Mouse (Mus musculus) stomach, embryonic 14.5 days (tissue): Measurements from ENCODE around the gene Mindy3. TPM values are rescaled to one million over a fixed set of nuclear protein-coding genes. Genes with fewer than 3 reads are reported as not detected.
"Not testable (repeated sequence)": the region's sequence is repeated elsewhere in the genome, so short reads cannot be mapped to it uniquely, and the experiment has no call there.

ENCODE experiments used
- ATAC-seq: fragments of 200-750 bp; cut with Nextera tagmentation; 2 replicates; pipeline ENCODE4 v1.8.0; 2017; ENCODE audit warnings: low read depth, moderate TSS enrichment; ENCODE audit not compliant: insufficient number of reproducible peaks, insufficient read depth, low FRiP score
- H3K27ac ChIP-seq: fragments of 300-500 bp; sonication (generic); 2 replicates; pipeline ENCODE4 v1.5.1; 2014; ENCODE audit warnings: mild to moderate bottlenecking, low read length, moderate library complexity, mixed read lengths
- H3K27me3 ChIP-seq: fragments of 300-500 bp; sonication (generic); 2 replicates; pipeline ENCODE4 v1.6.1; 2014; ENCODE audit warnings: low read length, control low read depth, mixed read lengths; ENCODE audit not compliant: control insufficient read depth, insufficient read depth
- H3K36me3 ChIP-seq: fragments of 300-500 bp; sonication (generic); 2 replicates; pipeline ENCODE4 v1.6.1; 2014; ENCODE audit warnings: mild to moderate bottlenecking, control low read depth, low read length, moderate library complexity, mixed read lengths; ENCODE audit not compliant: control insufficient read depth, insufficient read depth
- H3K4me1 ChIP-seq: fragments of 300-500 bp; sonication (generic); 2 replicates; pipeline ENCODE4 v1.6.1; 2014; ENCODE audit warnings: low read length, control low read depth, mixed read lengths; ENCODE audit not compliant: control insufficient read depth, insufficient read depth
- H3K4me2 ChIP-seq: fragments of 300-500 bp; sonication (generic); replicated peaks from 2 replicates; pipeline ENCODE4 v1.6.1; 2014; ENCODE audit warnings: low read depth, low read length, control low read depth
- H3K4me3 ChIP-seq: fragments of 300-500 bp; sonication (generic); 2 replicates; pipeline ENCODE4 v1.5.1; 2014; ENCODE audit warnings: low read depth, low read length, control low read depth
- H3K9ac ChIP-seq: fragments of 300-500 bp; sonication (generic); replicated peaks from 2 replicates; pipeline ENCODE4 v1.6.1; 2014; ENCODE audit warnings: low read depth, mild to moderate bottlenecking, control low read depth, low read length, moderate library complexity, mixed read lengths
- H3K9me3 ChIP-seq: fragments of 300-500 bp; sonication (generic); 2 replicates; pipeline ENCODE4 v1.6.1; 2016; ENCODE audit warnings: low read depth, low read length, control low read depth; ENCODE audit not compliant: control insufficient read depth
- WGBS: fragments of 180-500 bp; shearing (Covaris S2); extraction: QIAGEN DNeasy Blood & Tissue Kit; methylation state at CpG from one replicate; pipeline ENCODE4 v1.1.7; 2014; 5-methylcytosine and 5-hydroxymethylcytosine counted together
- polyA plus RNA-seq: library from polyadenylated mRNA; unstranded; fragments of >200 nt; fragmentation: Nextera tagmentation; extraction: Ambion mirVana; gene quantifications from 2 replicates; pipeline ENCODE4 v1.2.1, GENCODE M21; 2014

Mindy3 gene
- polyA plus RNA-seq = 32.5 and 33.1 TPM in 2 replicates

GRCm38 (mm10) chr2:12419262-12419655 is at the start of gene Mindy3:
TSS of gene Mindy3 (minus strand) at chr2:12419470.
- peak within 1 kb of the TSS; percentile 89 for H3K4me3 ChIP-seq
- peaks cover 5% of the 10 kb centered on the region; the same call in 1 of the 2 replicates for H3K4me1 ChIP-seq
- H3K27ac ChIP-seq = no peak within 1 kb of the TSS
- peak within 1 kb of the TSS; percentile 76 for H3K4me2 ChIP-seq
- WGBS = under 1% methylated on average over 25 of the region's 25 CpGs
- H3K9ac ChIP-seq = peak within 1 kb of the TSS; percentile 55
- ATAC-seq = peak; percentile 90
- H3K36me3 ChIP-seq = no peaks in the 10 kb centered on the region
- no peaks in the 10 kb centered on the region for H3K9me3 ChIP-seq
- no peaks in the 10 kb centered on the region for H3K27me3 ChIP-seq

DNA sequence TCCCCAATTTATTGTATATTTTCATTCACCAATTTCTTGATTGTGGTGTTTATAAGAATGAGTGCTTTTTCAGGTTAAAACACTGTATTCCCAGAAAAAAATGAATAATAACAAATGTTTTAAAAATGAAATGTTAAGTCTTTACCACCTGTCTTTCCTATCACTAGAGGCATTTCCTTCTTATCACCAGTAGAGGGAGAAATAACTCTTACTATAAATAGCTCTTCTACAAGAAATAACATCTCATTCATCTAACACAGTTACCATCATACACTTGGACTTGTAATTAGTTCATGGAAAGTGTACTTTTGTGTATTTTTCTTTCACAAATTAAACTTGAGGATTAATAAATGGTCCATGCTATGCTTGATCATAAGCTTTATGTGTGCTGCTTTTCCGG is 40.5 kb upstream of the Mindy3 start:
- Histone ChIP-seq H3K27ac (no peak overlapping the region), H3K4me2 (no peak overlapping the region), H3K36me3 (no peaks in the 10 kb centered on the region), H3K27me3 (no peaks in the 10 kb centered on the region), H3K4me3 (no peak overlapping the region), H3K9me3 (no peaks in the 10 kb centered on the region), H3K4me1 (no peaks in the 10 kb centered on the region), H3K9ac (no peak overlapping the region)
- no peak for ATAC-seq
- WGBS = 72% methylated on average over 1 of the region's 1 CpGs

GRCm38 (mm10) chr2:12450108-12450507 is 30.8 kb upstream of the Mindy3 start:
- H3K27ac ChIP-seq = no peak overlapping the region
- ATAC-seq = no peak
- H3K4me2 ChIP-seq = no peak overlapping the region
- H3K4me1 ChIP-seq = no peaks in the 10 kb centered on the region
- no peaks in the 10 kb centered on the region for H3K27me3 ChIP-seq
- no peak overlapping the region for H3K9ac ChIP-seq
- H3K9me3 ChIP-seq = no peaks in the 10 kb centered on the region
- 71% methylated on average over 3 of the region's 3 CpGs for WGBS
- H3K4me3 ChIP-seq = no peak overlapping the region
- H3K36me3 ChIP-seq = no peaks in the 10 kb centered on the region

- Histone ChIP-seq H3K36me3 (no peaks in the 10 kb centered on the region), H3K27ac (no peak overlapping the region), H3K4me2 (no peak overlapping the region), H3K4me1 (no peaks in the 10 kb centered on the region), H3K9ac (no peak overlapping the region), H3K4me3 (no peak overlapping the region), H3K9me3 (no peaks in the 10 kb centered on the region), H3K27me3 (no peaks in the 10 kb centered on the region)
- no peak for ATAC-seq
Observed at GRCm38 (mm10) chr2:12440120-12440519, 20.9 kb upstream of the Mindy3 start.

GRCm38 (mm10) chr2:12439543-12439942 is 20.3 kb upstream of the Mindy3 start:
- 29% methylated on average over 2 of the region's 2 CpGs for WGBS
- H3K27me3 ChIP-seq = no peaks in the 10 kb centered on the region
- H3K9ac ChIP-seq = no peak overlapping the region
- no peaks in the 10 kb centered on the region for H3K36me3 ChIP-seq
- H3K4me2 ChIP-seq = no peak overlapping the region
- H3K27ac ChIP-seq = no peak overlapping the region
- no peak for ATAC-seq
- H3K4me3 ChIP-seq = no peak overlapping the region
- H3K4me1 ChIP-seq = no peaks in the 10 kb centered on the region
- H3K9me3 ChIP-seq = no peaks in the 10 kb centered on the region

- Histone ChIP-seq H3K27ac (no peak overlapping the region), H3K4me2 (no peak overlapping the region), H3K9me3 (no peaks in the 10 kb centered on the region), H3K4me3 (no peak overlapping the region), H3K36me3 (no peaks in the 10 kb centered on the region), H3K27me3 (no peaks in the 10 kb centered on the region), H3K9ac (no peak overlapping the region), H3K4me1 (no peaks in the 10 kb centered on the region)
- ATAC-seq = no peak
- 79% methylated on average over 2 of the region's 2 CpGs for WGBS
Observed at GRCm38 (mm10) chr2:12438181-12438580, 18.9 kb upstream of the Mindy3 start.

GRCm38 (mm10) chr2:12432055-12432454 is 12.8 kb upstream of the Mindy3 start:
- Histone ChIP-seq H3K4me3 (no peak overlapping the region), H3K4me2 (no peak overlapping the region), H3K9me3 (no peaks in the 10 kb centered on the region), H3K36me3 (no peaks in the 10 kb centered on the region), H3K27me3 (no peaks in the 10 kb centered on the region), H3K27ac (no peak overlapping the region), H3K9ac (no peak overlapping the region), H3K4me1 (no peaks in the 10 kb centered on the region)
- 59% methylated on average over 1 of the region's 1 CpGs for WGBS
- ATAC-seq = peak; percentile 56

GRCm38 (mm10) chr2:12424374-12424773 is 5.1 kb upstream of the Mindy3 start:
- H3K36me3 ChIP-seq = no peaks in the 10 kb centered on the region
- H3K4me1 ChIP-seq = no peaks in the 10 kb centered on the region
- H3K27ac ChIP-seq = no peak overlapping the region
- H3K27me3 ChIP-seq = no peaks in the 10 kb centered on the region
- H3K4me3 ChIP-seq = no peak overlapping the region
- no peak overlapping the region for H3K9ac ChIP-seq
- WGBS = 81% methylated on average over 3 of the region's 3 CpGs
- H3K9me3 ChIP-seq = no peaks in the 10 kb centered on the region
- ATAC-seq = no peak
- no peak overlapping the region for H3K4me2 ChIP-seq

DNA sequence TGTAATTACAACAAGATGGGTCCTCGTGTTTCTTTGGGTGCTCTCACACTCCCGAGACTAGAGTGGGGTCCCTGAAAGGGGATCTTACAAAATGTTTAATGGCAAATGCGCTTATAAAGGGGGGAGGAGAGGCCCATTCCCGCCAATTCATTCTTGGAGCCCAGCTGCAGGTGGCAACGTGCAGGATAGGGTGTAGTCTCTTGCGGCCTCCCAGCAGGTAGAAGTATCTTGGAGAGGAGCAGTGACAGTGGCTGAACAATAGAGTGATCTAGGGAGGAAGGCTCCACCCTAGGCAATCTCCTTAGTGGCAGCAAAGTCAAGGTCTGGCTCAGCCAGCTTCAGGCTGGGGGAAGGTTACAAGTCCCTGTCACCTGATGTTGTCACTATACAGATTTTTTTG is 4.2 kb upstream of the Mindy3 start:
- WGBS = 64% methylated on average over 6 of the region's 6 CpGs
- H3K27me3 ChIP-seq, H3K27ac ChIP-seq, H3K4me1 ChIP-seq, H3K9ac ChIP-seq, H3K9me3 ChIP-seq, ATAC-seq, H3K4me3 ChIP-seq, H3K36me3 ChIP-seq, H3K4me2 ChIP-seq: not testable (repeated sequence)
